Mouse (Mus musculus) liver, embryonic 14.5 days (tissue): ENCODE results near the gene Csnk1g2.

Experiments
- CTCF ChIP-seq: IDR thresholded peaks from 2 replicates; pipeline ENCODE4 v1.5.1; 2016; ENCODE audit warnings: antibody characterized with exemption, low read depth, control low read depth
- EP300 ChIP-seq: IDR thresholded peaks from 2 replicates; pipeline ENCODE4 v1.6.1; 2016; ENCODE audit warnings: antibody characterized with exemption, low read depth

DNA sequence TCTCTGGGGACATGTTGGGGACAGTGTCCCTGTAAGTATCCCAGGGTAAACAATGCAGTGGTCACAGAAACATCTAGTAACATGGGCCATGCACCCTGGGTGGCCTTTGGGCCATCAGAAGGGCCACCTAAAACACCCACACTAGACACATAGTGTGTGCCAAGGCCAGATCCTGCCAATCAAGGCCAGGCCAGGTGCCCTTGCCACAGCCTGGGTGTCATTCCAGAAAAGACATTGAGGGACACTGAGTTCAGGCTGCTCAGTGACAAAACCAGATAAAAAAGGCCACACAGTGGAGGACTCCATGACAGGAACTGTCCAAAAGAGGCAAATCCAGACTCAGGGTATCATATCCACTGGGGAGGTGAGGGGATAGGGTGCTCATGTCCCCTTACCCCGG is 61.0 kb downstream of the Csnk1g2 start:
- TF ChIP-seq CTCF: no peak
- no peak for TF ChIP-seq EP300
